Mouse (Mus musculus) CD4-positive naive resting alpha-beta T cell, adult 57 days (primary cell): ENCODE measurements around the gene Tgfb2. TPM values are rescaled to one million over a fixed set of nuclear protein-coding genes. Genes with fewer than 3 reads are reported as not detected.

Experiments used
- total RNA-seq: library from RNA; stranded (reverse); gene quantifications from one replicate; pipeline ENCODE4 v1.2.4, GENCODE M21; 2023

Gene Tgfb2
- total RNA-seq = not detected

DNA sequence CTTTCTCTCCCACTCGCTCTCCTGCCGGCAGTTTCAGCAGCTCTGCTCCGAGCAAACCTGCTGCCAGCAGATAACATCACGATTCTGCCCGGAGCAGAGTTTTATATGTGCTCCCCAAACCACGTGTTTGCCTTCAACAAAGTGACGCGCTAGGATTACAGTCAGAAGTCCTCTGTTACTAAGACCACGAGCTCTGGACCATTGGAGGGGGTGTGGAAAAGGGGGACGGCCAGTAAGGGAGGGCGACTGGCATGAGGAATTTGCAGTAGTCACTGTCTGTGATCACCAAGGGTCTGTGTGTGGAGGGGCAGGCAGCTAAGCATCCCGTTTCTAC lies at the start of gene Tgfb2:
TSS of gene Tgfb2 (minus strand) at position 75 of the 334 bp plus-strand sequence.

GRCm38 (mm10) chr1:186748724-186749653 lies 43.2 kb upstream of the Tgfb2 start, which contains the start of gene Rrp15:
Gene Rrp15 (minus strand): TSS chr1:186749358.

Other genes starting within 250 kb of the Tgfb2 start
- gene Rrp15, start 43.4 kb upstream of the Tgfb2 start, total RNA-seq = 28.9 TPM